Mouse (Mus musculus) intestine, postnatal 0 days (tissue): Measurements from ENCODE around the gene Fam241a. TPM values are rescaled to one million over a fixed set of nuclear protein-coding genes. Genes with fewer than 3 reads are reported as not detected.

Experiments used
- ATAC-seq: fragments of 200-750 bp; cut with Nextera tagmentation; 2 replicates; pipeline ENCODE4 v1.8.0; 2017; ENCODE audit warnings: mild to moderate bottlenecking, moderate TSS enrichment, moderate library complexity
- H3K27ac ChIP-seq: fragments of 300-500 bp; sonication (generic); 2 replicates; pipeline ENCODE4 v1.5.1; 2014; ENCODE audit warnings: mild to moderate bottlenecking, low read depth, low read length, moderate library complexity
- H3K27me3 ChIP-seq: fragments of 300-500 bp; sonication (generic); replicated peaks from 2 replicates; pipeline ENCODE4 v1.6.1; 2014; ENCODE audit warnings: low read length, mixed read lengths; ENCODE audit not compliant: control insufficient read depth, insufficient read depth
- H3K36me3 ChIP-seq: fragments of 300-500 bp; sonication (generic); 2 replicates; pipeline ENCODE4 v1.6.1; 2014; ENCODE audit warnings: mild to moderate bottlenecking, moderate library complexity; ENCODE audit not compliant: control insufficient read depth, insufficient read depth
- H3K4me1 ChIP-seq: fragments of 300-500 bp; sonication (generic); replicated peaks from 2 replicates; pipeline ENCODE4 v1.6.1; 2014; ENCODE audit warnings: antibody characterized with exemption, low read length, mixed read lengths; ENCODE audit not compliant: control insufficient read depth, insufficient read depth
- H3K4me2 ChIP-seq: fragments of 300-500 bp; sonication (generic); replicated peaks from 2 replicates; pipeline ENCODE4 v1.6.1; 2014; ENCODE audit warnings: low read depth, mild to moderate bottlenecking, moderate library complexity
- H3K4me3 ChIP-seq: fragments of 300-500 bp; sonication (generic); 2 replicates; pipeline ENCODE4 v1.5.1; 2014; ENCODE audit warnings: low read depth, low read length
- H3K9ac ChIP-seq: fragments of 300-500 bp; sonication (generic); 2 replicates; pipeline ENCODE4 v1.6.1; 2014; ENCODE audit warnings: mild to moderate bottlenecking, low read depth, low read length
- H3K9me3 ChIP-seq: fragments of 300-500 bp; sonication (generic); 2 replicates; pipeline ENCODE4 v1.6.1; 2016; ENCODE audit warnings: mixed run types; ENCODE audit not compliant: control insufficient read depth
- CTCF ChIP-seq: sonication (generic); IDR thresholded peaks from 2 replicates; pipeline ENCODE4 v1.5.1; 2016; ENCODE audit warnings: low read depth, mild to moderate bottlenecking, control low read depth, antibody characterized with exemption, moderate library complexity
- WGBS: fragments of 180-500 bp; shearing (Covaris S2); extraction: QIAGEN DNeasy Blood & Tissue Kit; methylation state at CpG from one replicate; pipeline ENCODE4 v1.1.7; 2014; 5-methylcytosine and 5-hydroxymethylcytosine counted together
- polyA plus RNA-seq: library from polyadenylated mRNA; unstranded; fragments of >200 nt; fragmentation: Nextera tagmentation; extraction: Ambion mirVana; gene quantifications from 2 replicates; pipeline ENCODE4 v1.2.1, GENCODE M21; 2015

Fam241a gene
- polyA plus RNA-seq, 1 experiment from 2014 or later = 18.9 TPM

DNA sequence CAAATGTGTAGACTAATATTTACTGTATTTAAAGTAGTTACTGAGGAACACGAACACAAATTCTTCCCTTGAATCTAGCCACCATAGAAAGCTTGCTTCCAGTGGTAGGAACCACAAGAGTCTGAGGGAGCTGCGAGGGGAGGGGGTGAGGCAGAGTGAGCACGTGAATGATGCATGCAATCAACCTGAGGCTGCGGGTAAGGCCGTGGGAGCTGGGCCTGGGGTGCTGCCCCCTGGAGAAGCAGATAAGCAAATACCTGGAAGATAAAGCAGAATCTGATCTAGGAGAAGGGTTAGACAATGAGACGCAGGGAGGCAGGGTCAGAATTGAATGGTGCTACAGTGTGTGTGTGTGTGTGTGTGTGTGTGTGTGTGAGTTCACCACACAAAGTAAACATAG is 65.0 kb downstream of the Fam241a start:
- Histone ChIP-seq H3K36me3 (no peaks in the 10 kb centered on the region), H3K27me3 (no peaks in the 10 kb centered on the region), H3K4me3 (no peak overlapping the region), H3K4me2 (no peak overlapping the region; the same call in 1 of the 2 replicates), H3K9ac (no peak overlapping the region), H3K27ac (peak overlapping the region; percentile 42; the same call in 1 of the 2 replicates), H3K9me3 (no peaks in the 10 kb centered on the region), H3K4me1 (peaks cover 15% of the 10 kb centered on the region; the same call in 1 of the 2 replicates)
- WGBS = 24% methylated on average over 6 of the region's 6 CpGs
- peak; percentile 54 for TF ChIP-seq CTCF
- ATAC-seq = no peak

DNA sequence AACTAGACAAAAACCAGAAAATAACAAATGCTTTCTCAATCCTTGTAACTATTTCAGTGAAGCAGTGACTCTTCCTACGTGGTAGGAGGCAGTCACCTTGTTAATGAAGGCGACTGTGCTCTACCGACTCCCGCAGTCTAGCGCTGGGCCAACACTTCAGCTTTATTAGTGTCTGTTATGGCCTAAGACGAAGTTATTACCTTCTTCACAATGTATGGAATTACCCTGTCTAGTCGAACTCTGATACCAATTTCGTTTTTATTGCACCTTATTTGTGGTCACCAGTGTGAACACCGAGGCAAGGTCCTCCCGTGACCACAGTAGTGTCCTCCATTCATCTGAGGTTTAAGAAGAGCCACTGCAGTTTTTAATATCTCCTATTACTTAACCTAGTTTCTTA is 65.9 kb downstream of the Fam241a start:
- Histone ChIP-seq H3K4me3 (no peak overlapping the region), H3K27ac (peak overlapping the region; percentile 43; the same call in 1 of the 2 replicates), H3K4me2 (peak overlapping the region; percentile 22; the same call in 1 of the 2 replicates), H3K9me3 (no peaks in the 10 kb centered on the region), H3K9ac (no peak overlapping the region), H3K27me3 (no peaks in the 10 kb centered on the region), H3K36me3 (no peaks in the 10 kb centered on the region), H3K4me1 (peaks cover 15% of the 10 kb centered on the region; the same call in 1 of the 2 replicates)
- WGBS = 53% methylated on average over 10 of the region's 10 CpGs
- TF ChIP-seq CTCF = no peak
- peak; percentile 75 for ATAC-seq

DNA sequence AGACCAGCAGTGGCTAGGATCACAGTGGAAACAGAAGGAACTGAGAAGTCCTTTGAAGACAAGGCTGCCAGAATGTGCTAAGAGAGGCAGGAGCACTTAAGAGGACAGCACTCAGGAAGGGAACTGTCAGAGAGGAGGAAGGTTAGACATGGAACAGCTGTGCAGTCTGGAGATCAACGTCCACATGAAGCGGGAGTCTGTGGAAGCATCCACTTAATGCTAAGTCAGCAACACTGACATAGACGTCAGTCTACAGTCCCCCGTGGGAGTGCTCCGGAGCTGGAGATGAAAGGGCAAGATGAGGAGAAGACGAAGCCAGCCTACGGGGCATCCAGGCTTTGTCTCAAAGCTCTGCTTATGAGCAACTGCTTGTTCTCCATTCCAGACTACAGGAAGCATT is 69.0 kb downstream of the Fam241a start:
- WGBS = 16% methylated on average over 7 of the region's 7 CpGs
- Histone ChIP-seq H3K4me1 (peaks cover 5% of the 10 kb centered on the region; the same call in 1 of the 2 replicates), H3K4me2 (peak overlapping the region; percentile 3; the same call in 1 of the 2 replicates), H3K9me3 (no peaks in the 10 kb centered on the region), H3K27me3 (no peaks in the 10 kb centered on the region), H3K27ac (peak overlapping the region; percentile 17), H3K4me3 (no peak overlapping the region), H3K36me3 (peaks cover 3% of the 10 kb centered on the region; the same call in 1 of the 2 replicates), H3K9ac (no peak overlapping the region)
- no peak for TF ChIP-seq CTCF
- ATAC-seq = peak; percentile 81

DNA sequence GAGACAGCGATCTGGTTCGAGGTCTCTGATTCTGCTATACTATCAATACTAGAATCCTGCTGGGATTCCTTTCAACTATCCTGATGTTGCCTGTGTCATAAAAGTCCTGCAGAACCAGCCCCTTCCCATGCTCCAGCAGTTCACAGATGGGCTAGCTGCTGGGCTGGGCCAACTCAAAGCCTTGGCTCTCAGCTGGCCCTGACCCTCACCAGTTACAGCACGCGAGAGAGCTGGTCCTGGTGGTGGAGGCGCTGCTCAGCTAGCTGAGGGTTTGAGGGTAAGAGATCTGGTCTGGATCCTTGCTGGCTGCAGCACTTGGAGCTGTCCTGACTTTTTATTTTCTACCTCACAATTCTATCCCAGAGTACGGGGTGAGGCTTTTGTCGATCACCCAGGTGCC is 69.6 kb downstream of the Fam241a start:
- Histone ChIP-seq H3K27ac (peak overlapping the region; percentile 17; the same call in 1 of the 2 replicates), H3K4me2 (peak overlapping the region; percentile 3; the same call in 1 of the 2 replicates), H3K9me3 (no peaks in the 10 kb centered on the region), H3K4me3 (no peak overlapping the region), H3K27me3 (no peaks in the 10 kb centered on the region), H3K4me1 (peaks cover 5% of the 10 kb centered on the region; the same call in 1 of the 2 replicates), H3K36me3 (peaks cover 8% of the 10 kb centered on the region), H3K9ac (no peak overlapping the region)
- ATAC-seq = no peak
- TF ChIP-seq CTCF = no peak
- 79% methylated on average over 7 of the region's 7 CpGs for WGBS

DNA sequence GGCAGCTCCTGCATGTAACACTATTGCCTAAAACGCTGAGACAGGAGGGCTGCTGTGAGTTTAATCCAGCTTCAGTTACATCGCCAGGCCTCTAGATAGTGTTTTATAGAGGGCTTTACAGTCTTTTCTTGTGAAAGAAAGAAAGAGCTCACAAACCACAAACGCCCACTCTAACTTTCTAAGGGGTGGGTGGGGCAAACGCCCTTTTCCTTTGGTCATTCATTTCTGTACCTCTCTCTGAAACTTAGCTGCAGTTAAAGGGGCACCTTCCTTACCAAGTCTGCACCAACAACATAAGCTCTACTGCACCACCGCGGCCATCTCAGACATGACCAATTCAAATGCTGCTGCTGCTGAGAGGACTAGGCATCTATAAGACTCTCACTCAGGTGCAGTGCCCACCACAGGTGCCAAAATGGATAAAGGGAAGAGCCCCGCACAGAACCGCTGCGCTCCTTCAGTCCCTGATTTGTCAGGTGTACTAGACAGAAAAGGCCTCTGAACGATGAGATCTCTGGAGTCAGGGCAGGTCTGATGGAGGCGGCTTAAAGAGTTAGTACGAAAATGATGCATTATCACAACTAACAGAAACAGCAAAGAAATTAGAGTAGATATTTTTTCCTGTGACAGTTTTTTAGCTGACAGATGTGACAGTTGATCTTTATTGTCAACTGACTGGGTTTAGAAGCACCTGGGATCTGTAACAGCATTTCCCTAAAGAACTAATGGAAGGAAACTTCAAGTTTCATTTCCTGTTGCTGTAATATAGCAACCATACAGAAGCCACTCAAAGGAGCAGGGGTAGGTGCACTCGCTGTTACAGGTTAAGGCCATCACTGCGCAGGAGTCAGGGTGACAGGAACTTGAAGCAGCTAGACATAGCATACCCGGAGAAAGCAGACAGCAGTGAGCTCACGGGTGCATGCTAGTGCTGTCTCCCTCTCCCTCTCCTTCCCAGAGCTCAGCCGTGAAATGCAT is 71.9 kb downstream of the Fam241a start:
- TF ChIP-seq CTCF = no peak
- ATAC-seq = no peak
- 80% methylated on average over 17 of the region's 17 CpGs for WGBS

DNA sequence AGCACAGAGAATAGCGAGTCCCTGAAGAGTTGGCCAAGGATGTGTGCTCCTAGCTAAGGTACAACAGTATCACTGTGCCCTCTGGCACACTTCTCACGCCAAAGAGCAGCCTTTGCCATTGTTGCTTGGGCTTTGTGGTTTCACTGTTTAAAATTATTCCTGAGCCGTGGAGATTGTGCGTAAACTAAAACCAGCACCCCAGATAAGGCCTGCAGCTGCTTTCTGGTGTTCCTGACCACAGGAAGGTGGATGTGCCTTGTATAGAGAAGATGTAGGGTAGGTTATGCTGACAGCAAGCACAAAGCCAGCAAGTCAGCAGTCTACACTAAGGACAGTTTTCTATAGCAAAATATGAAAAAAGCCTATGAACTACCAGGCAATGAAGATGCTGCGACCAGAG is 74.9 kb downstream of the Fam241a start:
- H3K4me2 ChIP-seq = no peak overlapping the region
- no peak overlapping the region for H3K4me3 ChIP-seq
- TF ChIP-seq CTCF = no peak
- ATAC-seq = no peak
- no peak overlapping the region for H3K27ac ChIP-seq
- 78% methylated on average over 5 of the region's 5 CpGs for WGBS
- no peaks in the 10 kb centered on the region for H3K4me1 ChIP-seq
- H3K9ac ChIP-seq = no peak overlapping the region
- H3K27me3 ChIP-seq = no peaks in the 10 kb centered on the region
- no peaks in the 10 kb centered on the region for H3K9me3 ChIP-seq
- H3K36me3 ChIP-seq = peaks cover 20% of the 10 kb centered on the region

More for the DNA sequence above, 71.9 kb downstream of the Fam241a start:
- Histone ChIP-seq H3K36me3 (peaks cover 17% of the 10 kb centered on the region), H3K9ac (no peak overlapping the region), H3K4me1 (peaks cover 5% of the 10 kb centered on the region; the same call in 1 of the 2 replicates), H3K27ac (peak overlapping the region; percentile 51; the same call in 1 of the 2 replicates), H3K4me3 (no peak overlapping the region), H3K27me3 (no peaks in the 10 kb centered on the region), H3K4me2 (no peak overlapping the region), H3K9me3 (no peaks in the 10 kb centered on the region)
